Mouse (Mus musculus): Measurements from ENCODE around the gene Cep290.

Gene Cep290

GRCm38 (mm10) chr10:100590323-100590722 is 103.0 kb downstream of the Cep290 start, which contains the start of the genes 4930430F08Rik and 1700017N19Rik:
Gene 4930430F08Rik (minus strand): TSS chr10:100590423.
Gene 1700017N19Rik (plus strand): TSS chr10:100590484.
- DNase-seq (ENCODE audit: low read depth, low spot score): no peak

- no peak for DNase-seq (ENCODE audit: low read depth, low spot score)
Measured at GRCm38 (mm10) chr10:100598339-100598738, 111.0 kb downstream of the Cep290 start.

- no peak for DNase-seq (ENCODE audit: low read depth, low spot score)
Measured at GRCm38 (mm10) chr10:100603511-100603910, 116.2 kb downstream of the Cep290 start.

DNA sequence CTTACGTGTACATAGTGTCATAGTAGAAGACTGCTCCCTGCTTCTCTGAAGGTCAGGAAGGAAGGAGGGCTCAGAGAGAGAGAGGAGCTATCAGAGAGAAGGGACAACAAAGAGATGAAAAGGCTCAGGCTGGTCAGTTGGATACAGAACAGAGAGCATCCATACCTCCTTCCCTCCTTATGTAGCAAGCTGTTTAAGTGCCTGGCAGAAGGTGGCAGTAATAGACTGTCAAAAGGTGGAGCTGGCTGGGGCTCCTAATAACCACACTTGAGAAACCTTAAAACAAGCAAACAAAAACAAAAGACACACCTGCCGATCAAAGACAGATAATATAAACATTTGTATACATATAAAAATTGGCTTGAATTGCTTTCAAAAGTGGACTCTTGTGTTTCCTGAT is 116.9 kb downstream of the Cep290 start:
- DNase-seq (ENCODE audit: low read depth, low spot score): peak; percentile 11

DNA sequence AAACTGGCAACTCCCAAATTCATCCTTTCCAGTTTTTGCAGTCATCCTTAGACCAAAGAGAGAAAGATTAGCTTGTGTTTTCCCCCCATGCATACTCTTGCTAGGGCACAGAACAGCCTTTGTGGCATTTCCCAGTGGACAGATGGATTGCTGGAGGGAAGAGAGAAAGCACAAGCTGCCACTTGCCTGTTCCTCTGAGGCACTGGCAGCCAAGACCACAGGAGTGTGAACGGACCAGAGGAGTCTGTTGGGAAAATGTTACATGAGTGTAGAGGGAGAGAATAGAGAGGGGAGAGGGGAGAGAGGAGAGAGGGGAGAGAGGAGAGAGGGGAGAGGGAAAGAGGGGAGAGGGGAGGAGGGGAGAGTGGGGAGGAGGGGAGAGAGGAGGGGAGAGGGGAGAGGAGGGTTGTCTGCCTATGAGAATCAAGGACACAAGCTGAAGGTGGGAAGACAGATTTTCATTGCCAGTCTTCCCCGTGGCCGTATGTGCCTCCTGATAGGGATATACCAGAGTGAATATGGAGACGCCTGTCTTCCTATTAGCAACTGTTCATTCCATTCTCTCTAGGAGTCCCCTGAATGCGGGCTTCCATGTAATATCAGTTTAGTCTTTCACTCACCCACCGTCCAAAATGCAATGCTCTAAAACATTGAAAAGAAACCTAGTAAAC is 130.0 kb downstream of the Cep290 start:
- no peak for DNase-seq (ENCODE audit: low read depth, low spot score)

DNA sequence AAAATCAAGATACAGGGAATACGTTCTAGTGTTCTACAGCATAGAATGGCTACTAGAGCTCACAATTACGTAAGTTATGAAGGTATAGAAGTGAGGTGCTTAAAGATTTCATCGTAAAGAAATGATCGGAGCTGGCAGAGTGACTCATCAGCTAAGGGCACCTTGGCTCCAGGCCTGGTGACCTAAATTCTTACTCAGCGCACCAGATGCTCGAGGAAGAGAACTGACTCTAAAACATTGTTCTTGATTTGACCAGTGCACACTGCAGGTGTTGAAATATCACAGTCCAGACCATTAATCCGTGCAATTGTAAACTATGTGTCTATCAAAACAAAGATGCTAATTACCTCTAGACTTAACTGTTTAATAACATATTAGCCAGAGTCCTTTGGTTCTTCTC is 132.1 kb downstream of the Cep290 start:
- DNase-seq (ENCODE audit: low read depth, low spot score): no peak

DNA sequence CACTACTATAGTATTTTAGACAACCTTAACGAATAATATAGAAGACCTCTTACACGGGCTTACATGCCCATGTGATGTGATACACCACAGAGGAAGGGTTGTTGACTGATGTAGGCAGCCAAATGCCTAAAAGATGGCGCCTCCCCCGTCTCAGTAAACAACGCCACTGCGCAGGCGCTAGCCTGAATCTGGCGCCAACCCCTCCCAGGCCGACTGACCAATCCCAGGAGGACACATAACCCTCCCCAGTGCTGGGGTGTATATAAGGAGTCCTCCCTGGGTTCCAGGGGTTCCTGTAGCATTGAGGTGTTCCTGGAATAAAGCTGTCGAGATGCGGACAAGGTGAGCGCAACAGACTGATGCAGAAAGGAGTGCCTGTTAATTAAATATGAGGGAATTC is 132.7 kb downstream of the Cep290 start:
- no peak for DNase-seq (ENCODE audit: low read depth, low spot score)

GRCm38 (mm10) chr10:100622494-100622893 is 135.1 kb downstream of the Cep290 start:
- no peak for DNase-seq (ENCODE audit: low read depth, low spot score)

All from telencephalon, adult 2 months (tissue).